10 mouse cellular contexts compared by ENCODE assay signal in genomic region chr19:16870501-16871191, GRCm38 (mm10). TPM values are rescaled to one million over a fixed set of nuclear protein-coding genes. Genes with fewer than 3 reads are reported as not detected.
DNase-seq lines count a peak whose midpoint lies in the region; ATAC-seq and TF ChIP-seq lines count a peak whose summit lies in the region.
"Had no signal": no experiment of that assay in that cellular context is flagged by ENCODE, and none has a peak within 500 bp of the region (broad histone marks: within the 10 kb centered on the region; RNA-seq: fewer than 3 reads in every experiment).

No protein-coding gene starts in this region.

- no peak overlapping the region for H3K4me3 ChIP-seq in kidney, embryonic 15.5 days (replicated peaks)
- 0 out of 2 replicates have a peak overlapping the region, but pooled peaks have one; percentile 1 for H3K4me3 ChIP-seq in limb, embryonic 14.5 days (replicated peaks; ENCODE audit: low read length)

- DNase-seq in embryo, embryonic 9.5 days (ENCODE audit: extremely low spot score) = peak; percentile 52
- no peak for DNase-seq in embryo, embryonic 10.5 days (ENCODE audit: low spot score)
- no peak for DNase-seq in kidney, postnatal 14 days
- peak; percentile 36 for DNase-seq in R1 (ENCODE audit: low read depth, low spot score)
- DNase-seq in limb, embryonic 14.5 days (ENCODE audit: low spot score) = no peak
- DNase-seq in spleen, postnatal 14 days (ENCODE audit: low spot score in 2 of 2) = no peak
- no peak for DNase-seq in spleen, adult 12 weeks (ENCODE audit: low spot score)
- DNase-seq: liver, embryonic 13.5 days had no signal

- H3K9me3 ChIP-seq in kidney, embryonic 15.5 days (replicated peaks) = no peaks in the 10 kb centered on the region
- no peaks in the 10 kb centered on the region for H3K9me3 ChIP-seq in limb, embryonic 14.5 days (ENCODE audit: control insufficient read depth, low read length)
- H3K9me3 ChIP-seq: liver, embryonic 13.5 days had no signal

- no peak overlapping the region for H3K9ac ChIP-seq in kidney, embryonic 15.5 days
- no peak overlapping the region for H3K9ac ChIP-seq in limb, embryonic 14.5 days (ENCODE audit: low read depth, low read length, severe bottlenecking)
- H3K9ac ChIP-seq: liver, embryonic 13.5 days had no signal

- no peak overlapping the region for H3K27ac ChIP-seq in kidney, embryonic 15.5 days
- H3K27ac ChIP-seq in limb, embryonic 14.5 days (replicated peaks; ENCODE audit: low read depth, low read length) = no peak overlapping the region
- H3K27ac ChIP-seq: liver, embryonic 13.5 days had no signal

- H3K4me2 ChIP-seq in kidney, embryonic 15.5 days = no peak overlapping the region
- no peak overlapping the region for H3K4me2 ChIP-seq in limb, embryonic 14.5 days (replicated peaks; ENCODE audit: low read depth, low read length, severe bottlenecking)
- H3K4me2 ChIP-seq: liver, embryonic 13.5 days had no signal

- H3K4me1 ChIP-seq in kidney, embryonic 15.5 days = peaks cover 42% of the 10 kb centered on the region
- peaks cover 22% of the 10 kb centered on the region; the same call in 1 of the 2 replicates for H3K4me1 ChIP-seq in limb, embryonic 14.5 days (ENCODE audit: control insufficient read depth, insufficient read depth, low read length)

- ATAC-seq in kidney, embryonic 15.5 days (replicated peaks; ENCODE audit: low FRiP score) = 0 out of 2 replicates have a peak, but pooled peaks have one; percentile 8
- ATAC-seq in limb, embryonic 14.5 days (ENCODE audit: low FRiP score, low read depth) = no peak

- peaks cover 98% of the 10 kb centered on the region for H3K27me3 ChIP-seq in kidney, embryonic 15.5 days
- H3K27me3 ChIP-seq in limb, embryonic 14.5 days (ENCODE audit: control insufficient read depth, insufficient read depth, low read length) = peaks cover 77% of the 10 kb centered on the region

- no peak for TF ChIP-seq POLR2A in limb, embryonic 14.5 days (IDR thresholded peaks at IDR 0.05; ENCODE audit: borderline replicate concordance, extremely low read depth, insufficient read depth, insufficient read length)

- under 1% methylated on average over 28 of the region's 28 CpGs for WGBS in kidney, embryonic 15.5 days
- WGBS in limb, embryonic 14.5 days = under 1% methylated on average over 28 of the region's 28 CpGs

- H3K36me3 ChIP-seq in kidney, embryonic 15.5 days = no peaks in the 10 kb centered on the region
- no peaks in the 10 kb centered on the region for H3K36me3 ChIP-seq in limb, embryonic 14.5 days (ENCODE audit: control insufficient read depth, insufficient read depth, low read length)
- H3K36me3 ChIP-seq: liver, embryonic 13.5 days had no signal

RNA-seq across cellular contexts. Expression of gene Foxb2, which starts 3.0 kb away (rescaled TPM):
- polyA plus RNA-seq in kidney, embryonic 15.5 days (2015; fragmentation: Nextera tagmentation; extraction: Ambion mirVana) = not detected in 2 replicates
- polyA plus RNA-seq in limb, embryonic 14.5 days (2012; rRNA removed) = 0.11 and 0.40 TPM in 2 replicates
- not detected in 2 replicates for polyA plus RNA-seq in limb, embryonic 14.5 days (2014; fragmentation: Nextera tagmentation; extraction: Ambion mirVana)
- polyA plus RNA-seq: liver, embryonic 13.5 days; urinary bladder, adult 2 months had no signal

Comparison
In these comparisons a context has a peak if more than half of its experiments do, and no peak if none do; other contexts are left out.
1. DNase-seq: peak in embryo, embryonic 9.5 days (single experiment) and R1 (single experiment); none in embryo, embryonic 10.5 days (single experiment), kidney, postnatal 14 days (single experiment), limb, embryonic 14.5 days (single experiment), spleen, postnatal 14 days (0 of 2) and spleen, adult 12 weeks (single experiment).